In the genomic region with DNA sequence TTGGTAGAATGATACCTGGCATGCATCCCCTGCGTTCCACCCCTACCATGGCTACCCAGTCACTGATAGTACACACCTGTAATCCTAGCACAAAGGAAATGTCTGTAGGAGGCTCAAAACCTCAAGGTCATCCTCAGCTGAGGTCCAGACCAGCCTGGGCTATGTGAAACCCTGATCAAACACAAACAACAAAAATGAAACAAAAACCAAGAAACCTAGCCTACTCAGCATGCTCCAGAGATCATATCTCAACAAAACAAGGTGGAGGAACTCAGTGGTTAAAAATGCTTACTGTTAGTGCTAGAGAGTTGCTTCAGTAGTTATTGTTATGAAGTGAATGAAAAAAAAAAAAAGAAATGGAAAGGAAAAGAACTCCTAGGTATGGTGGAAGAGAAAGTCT, we compare ENCODE assay signal across 19 mouse cellular contexts. TPM values are rescaled to one million over a fixed set of nuclear protein-coding genes. Genes with fewer than 3 reads are reported as not detected.
A peak's percentile ranks its signal among the peaks of the same experiment; 100 is the strongest.
DNase-seq lines count a peak whose midpoint lies in the region; ATAC-seq and TF ChIP-seq lines count a peak whose summit lies in the region.
"Had no signal": no experiment of that assay in that cellular context is flagged by ENCODE, and none has a peak within 500 bp of the region (broad histone marks: within the 10 kb centered on the region; RNA-seq: fewer than 3 reads in every experiment).

Gene Tnfrsf26 (minus strand): TSS at position 183 of the 400 bp plus-strand sequence.

- H3K36me3 ChIP-seq in liver, embryonic 12.5 days, result no peaks in the 10 kb centered on the region
- no peaks in the 10 kb centered on the region for H3K36me3 ChIP-seq in liver, embryonic 11.5 days (ENCODE audit: control insufficient read depth, insufficient read depth, low read length)
- H3K36me3 ChIP-seq in MEL (ENCODE audit: control insufficient read depth in 1 of 2, insufficient read depth in 2 of 2, low read length in 2 of 2), result peaks cover 0 to 19% of the 10 kb centered on the region in 2 experiments; a peak in 2 of 4 replicates
- H3K36me3 ChIP-seq: forebrain, embryonic 12.5 days; limb, embryonic 12.5 days; midbrain, embryonic 15.5 days had no signal

- H3K4me1 ChIP-seq in liver, embryonic 12.5 days, result no peaks in the 10 kb centered on the region
- no peaks in the 10 kb centered on the region for H3K4me1 ChIP-seq in liver, embryonic 11.5 days (replicated peaks; ENCODE audit: control insufficient read depth, insufficient read depth, low read length)
- H3K4me1 ChIP-seq in MEL (ENCODE audit: control insufficient read depth in 1 of 2, insufficient read depth in 2 of 2, low read length in 2 of 2), result peaks cover 3 to 22% of the 10 kb centered on the region in 2 experiments
- H3K4me1 ChIP-seq: forebrain, embryonic 12.5 days; limb, embryonic 12.5 days; midbrain, embryonic 15.5 days had no signal

- no peaks in the 10 kb centered on the region for H3K9me3 ChIP-seq in liver, embryonic 12.5 days (replicated peaks)
- H3K9me3 ChIP-seq in liver, embryonic 11.5 days (ENCODE audit: control insufficient read depth, low read length), result no peaks in the 10 kb centered on the region
- H3K9me3 ChIP-seq in MEL (replicated peaks; ENCODE audit: insufficient read depth, low read length), result no peaks in the 10 kb centered on the region
- H3K9me3 ChIP-seq: forebrain, embryonic 12.5 days; limb, embryonic 12.5 days; midbrain, embryonic 15.5 days had no signal

- no peak within 1 kb of the TSS for H3K9ac ChIP-seq in liver, embryonic 12.5 days
- H3K9ac ChIP-seq in liver, embryonic 11.5 days (ENCODE audit: low read depth, low read length), result no peak within 1 kb of the TSS
- peak within 1 kb of the TSS; percentile 40 for H3K9ac ChIP-seq in MEL (ENCODE audit: control insufficient read depth, low read depth, low read length, poor library complexity, severe bottlenecking)
- H3K9ac ChIP-seq: forebrain, embryonic 12.5 days; limb, embryonic 12.5 days; midbrain, embryonic 15.5 days had no signal

- no peak for TF ChIP-seq CTCF in MEL (IDR thresholded peaks at IDR 0.05 in 2 of 3, conservative IDR thresholded peaks at IDR 0.05 in 1 of 3; ENCODE audit: control insufficient read depth in 1 of 3, insufficient read depth in 1 of 3, low read depth in 2 of 3, low read length in 3 of 3, poor library complexity in 1 of 3, severe bottlenecking in 1 of 3)

- H3K79me2 ChIP-seq in MEL (ENCODE audit: control insufficient read depth, insufficient read depth, low read length, poor library complexity), result no peaks in the 10 kb centered on the region

- WGBS in liver, embryonic 12.5 days (ENCODE audit: insufficient replicate concordance), result 73% methylated on average over 1 of the region's 1 CpGs
- WGBS in liver, embryonic 11.5 days, result 96% methylated on average over 1 of the region's 1 CpGs

- TF ChIP-seq POLR2A in MEL (IDR thresholded peaks at IDR 0.05; ENCODE audit: control insufficient read depth in 1 of 2, insufficient read depth in 1 of 2, low read depth in 1 of 2, low read length in 2 of 2, poor library complexity in 1 of 2), result no peak

- no peak for ATAC-seq in liver, embryonic 12.5 days
- no peak for ATAC-seq in liver, embryonic 11.5 days (replicated peaks; ENCODE audit: low FRiP score)
- ATAC-seq: midbrain, embryonic 15.5 days had no signal

- H3K27ac ChIP-seq in liver, embryonic 12.5 days, result 0 out of 2 replicates have a peak within 1 kb of the TSS, but pooled peaks have one; percentile 30
- H3K27ac ChIP-seq in liver, embryonic 11.5 days (ENCODE audit: low read depth, low read length), result no peak within 1 kb of the TSS
- H3K27ac ChIP-seq in MEL (ENCODE audit: control insufficient read depth, low read depth, low read length), result peak within 1 kb of the TSS; percentile 30
- H3K27ac ChIP-seq: forebrain, embryonic 12.5 days; limb, embryonic 12.5 days; midbrain, embryonic 15.5 days had no signal

- H3K4me2 ChIP-seq in liver, embryonic 12.5 days, result peak within 1 kb of the TSS; percentile 12; the same call in 1 of the 2 replicates
- no peak within 1 kb of the TSS for H3K4me2 ChIP-seq in liver, embryonic 11.5 days
- H3K4me2 ChIP-seq: forebrain, embryonic 12.5 days; heart, embryonic 11.5 days; limb, embryonic 12.5 days; midbrain, embryonic 15.5 days had no signal

- TF ChIP-seq EP300 in MEL (IDR thresholded peaks at IDR 0.05; ENCODE audit: low read depth in 1 of 2, low read length in 2 of 2), result no peak

- H3K4me3 ChIP-seq in liver, embryonic 12.5 days, result no peak within 1 kb of the TSS
- no peak within 1 kb of the TSS for H3K4me3 ChIP-seq in liver, embryonic 11.5 days (ENCODE audit: low read depth, low read length)
- H3K4me3 ChIP-seq in MEL (ENCODE audit: control insufficient read depth in 1 of 2, insufficient read depth in 1 of 2, low read depth in 2 of 2, low read length in 2 of 2), result peak within 1 kb of the TSS; percentile 19 to 31
- H3K4me3 ChIP-seq: forebrain, embryonic 12.5 days; limb, embryonic 12.5 days; midbrain, embryonic 15.5 days had no signal

- peaks cover 2% of the 10 kb centered on the region; the same call in 1 of the 2 replicates for H3K27me3 ChIP-seq in liver, embryonic 12.5 days (replicated peaks)
- no peaks in the 10 kb centered on the region for H3K27me3 ChIP-seq in liver, embryonic 11.5 days (replicated peaks; ENCODE audit: control insufficient read depth, insufficient read depth, low read length)
- no peaks in the 10 kb centered on the region for H3K27me3 ChIP-seq in MEL (ENCODE audit: control insufficient read depth in 1 of 2, insufficient read depth in 2 of 2, low read length in 2 of 2)
- H3K27me3 ChIP-seq: forebrain, embryonic 12.5 days; limb, embryonic 12.5 days; midbrain, embryonic 15.5 days had no signal

- no peak for TF ChIP-seq RAD21 in MEL (IDR thresholded peaks at IDR 0.05; ENCODE audit: low read depth, low read length)

- no peak for DNase-seq in liver, embryonic 11.5 days (ENCODE audit: low spot score)
- no peak for DNase-seq in MEL (ENCODE audit: low read depth, low spot score)
- peak; percentile 86 for DNase-seq in induced T-regulatory cell, adult 2 months (ENCODE audit: low read depth)
- peak; percentile 56 for DNase-seq in naive thymus-derived CD4-positive, alpha-beta T cell, adult 2 months (ENCODE audit: low read depth)
- no peak for DNase-seq in cerebellum, adult 8-10 months
- no peak for DNase-seq in lung, postnatal 36 days
- no peak for DNase-seq in adrenal gland, adult (ENCODE audit: inconsistent age in 2 of 2, low spot score in 1 of 2)
- DNase-seq: cerebellum, postnatal 14 days; gastrocnemius, postnatal 14 days; kidney, postnatal 10 days; layer of hippocampus, postnatal 36 days; lung, postnatal 10 days; right cerebral cortex, postnatal 14 days had no signal

TF ChIP-seq in MEL, 35 proteins besides CTCF, POLR2A, EP300 and RAD21:
- TF ChIP-seq UBTF (IDR thresholded peaks at IDR 0.05; ENCODE audit: borderline replicate concordance, insufficient read depth, low read depth, low read length) (no peak), GATA1 (IDR thresholded peaks at IDR 0.05; ENCODE audit: low read depth, low read length) (no peak), NELFE (IDR thresholded peaks at IDR 0.05; ENCODE audit: low read depth, low read length) (no peak), USF1 (IDR thresholded peaks at IDR 0.05; ENCODE audit: low read depth, low read length) (no peak), USF2 (IDR thresholded peaks at IDR 0.05; ENCODE audit: borderline replicate concordance in 1 of 2, insufficient read depth in 1 of 2, low read depth in 1 of 2, low read length in 2 of 2) (no peak), MYC (IDR thresholded peaks at IDR 0.05; ENCODE audit: low read depth, low read length) (no peak), MEF2A (IDR thresholded peaks at IDR 0.05; ENCODE audit: extremely low read depth, insufficient replicate concordance, low read depth, low read length, poor library complexity, severe bottlenecking) (no peak), ETS1 (IDR thresholded peaks at IDR 0.05; ENCODE audit: low read depth, low read length) (peak; percentile 42; the same call in 1 of the 2 replicates)

RNA-seq across cellular contexts. Expression of gene Tnfrsf26, which starts in this region (rescaled TPM):
- polyA plus RNA-seq in liver, embryonic 12.5 days (2016; fragmentation: Nextera tagmentation; extraction: Ambion mirVana), result 0.58 and 0.61 TPM in 2 replicates
- polyA plus RNA-seq in liver, embryonic 11.5 days (2014; fragmentation: Nextera tagmentation; extraction: Ambion mirVana), result 0.73 and 0.92 TPM in 2 replicates
- 0.42 and 0.52 TPM in 2 replicates for total RNA-seq in MEL (2012; rRNA removed)
- under 1 TPM in 1 of 2 experiments, not detected in 1; 0.50 TPM for polyA plus RNA-seq in MEL (2012; ENCODE audit: insufficient read depth in 1 of 2, insufficient read length in 2 of 2, low read depth in 1 of 2, low replicate concordance in 2 of 2, missing spikeins in 1 of 2)
- polyA plus RNA-seq: neural tube, embryonic 14.5 days had no signal

Comparison
In these comparisons a context has a peak if more than half of its experiments do, and no peak if none do; other contexts are left out.
1. H3K4me3 ChIP-seq: peak in MEL (2 of 2); none in liver, embryonic 12.5 days (single experiment) and liver, embryonic 11.5 days (single experiment).
2. DNase-seq: peak in induced T-regulatory cell, adult 2 months (single experiment) and naive thymus-derived CD4-positive, alpha-beta T cell, adult 2 months (single experiment); none in liver, embryonic 11.5 days (single experiment), MEL (single experiment), cerebellum, adult 8-10 months (single experiment), lung, postnatal 36 days (single experiment) and adrenal gland, adult (0 of 2).